Mouse (Mus musculus): ENCODE data around the gene Snx18. TPM values are rescaled to one million over a fixed set of nuclear protein-coding genes. Genes with fewer than 3 reads are reported as not detected.

Gene Snx18
- polyA plus RNA-seq, 1 experiment from 2014 or later: 18.7 TPM

GRCm38 (mm10) chr13:113612141-113612950 lies 6.0 kb downstream of the Snx18 start:
- Histone ChIP-seq H3K36me3 (ENCODE audit: control insufficient read depth, insufficient read depth, low read length) (no peaks in the 10 kb centered on the region), H3K27me3 (ENCODE audit: control insufficient read depth, insufficient read depth, low read length) (no peaks in the 10 kb centered on the region), H3K9ac (ENCODE audit: low read length) (no peak overlapping the region), H3K4me3 (ENCODE audit: low read depth, low read length) (no peak overlapping the region), H3K4me2 (ENCODE audit: low read depth, low read length, severe bottlenecking) (no peak overlapping the region), H3K27ac (ENCODE audit: low read depth, low read length) (no peak overlapping the region), H3K9me3 (ENCODE audit: control insufficient read depth, low read length) (no peaks in the 10 kb centered on the region), H3K4me1 (replicated peaks; ENCODE audit: control insufficient read depth, insufficient read depth, low read length) (peaks cover 30% of the 10 kb centered on the region)
- WGBS: 77% methylated on average over 24 of the region's 24 CpGs
- DNase-seq (ENCODE audit: low spot score): no peak
- no peak for ATAC-seq (replicated peaks; ENCODE audit: low FRiP score)

- Histone ChIP-seq H3K9me3 (ENCODE audit: control insufficient read depth, low read length) (no peaks in the 10 kb centered on the region), H3K9ac (ENCODE audit: low read length) (no peak overlapping the region), H3K27me3 (ENCODE audit: control insufficient read depth, insufficient read depth, low read length) (no peaks in the 10 kb centered on the region), H3K4me2 (ENCODE audit: low read depth, low read length, severe bottlenecking) (no peak overlapping the region), H3K4me3 (ENCODE audit: low read depth, low read length) (no peak overlapping the region), H3K27ac (ENCODE audit: low read depth, low read length) (no peak overlapping the region), H3K4me1 (replicated peaks; ENCODE audit: control insufficient read depth, insufficient read depth, low read length) (peaks cover 17% of the 10 kb centered on the region), H3K36me3 (ENCODE audit: control insufficient read depth, insufficient read depth, low read length) (no peaks in the 10 kb centered on the region)
- DNase-seq (ENCODE audit: low spot score) (no peak), ATAC-seq (replicated peaks; ENCODE audit: low FRiP score) (no peak)
- WGBS: 68% methylated on average over 13 of the region's 13 CpGs
Observed at GRCm38 (mm10) chr13:113610732-113611500, 7.4 kb downstream of the Snx18 start.

GRCm38 (mm10) chr13:113609429-113609828 lies 8.9 kb downstream of the Snx18 start:
- H3K4me1 ChIP-seq (replicated peaks; ENCODE audit: control insufficient read depth, insufficient read depth, low read length): peaks cover 10% of the 10 kb centered on the region
- no peak overlapping the region for H3K4me3 ChIP-seq (ENCODE audit: low read depth, low read length)
- no peak overlapping the region for H3K4me2 ChIP-seq (ENCODE audit: low read depth, low read length, severe bottlenecking)
- no peaks in the 10 kb centered on the region for H3K27me3 ChIP-seq (ENCODE audit: control insufficient read depth, insufficient read depth, low read length)
- no peaks in the 10 kb centered on the region; the same call in 1 of the 2 replicates for H3K36me3 ChIP-seq (ENCODE audit: control insufficient read depth, insufficient read depth, low read length)
- 91% methylated on average over 3 of the region's 3 CpGs for WGBS
- H3K9me3 ChIP-seq (ENCODE audit: control insufficient read depth, low read length): no peaks in the 10 kb centered on the region
- no peak overlapping the region for H3K9ac ChIP-seq (ENCODE audit: low read length)
- no peak for ATAC-seq (replicated peaks; ENCODE audit: low FRiP score)
- no peak for DNase-seq (ENCODE audit: low spot score)
- H3K27ac ChIP-seq (ENCODE audit: low read depth, low read length): no peak overlapping the region

GRCm38 (mm10) chr13:113607821-113608220 lies 10.5 kb downstream of the Snx18 start:
- WGBS: 80% methylated on average over 4 of the region's 4 CpGs
- ATAC-seq (replicated peaks; ENCODE audit: low FRiP score) (no peak), DNase-seq (ENCODE audit: low spot score) (no peak)
- Histone ChIP-seq H3K4me1 (replicated peaks; ENCODE audit: control insufficient read depth, insufficient read depth, low read length) (peaks cover 3% of the 10 kb centered on the region; the same call in 1 of the 2 replicates), H3K4me2 (ENCODE audit: low read depth, low read length, severe bottlenecking) (no peak overlapping the region), H3K27me3 (ENCODE audit: control insufficient read depth, insufficient read depth, low read length) (no peaks in the 10 kb centered on the region), H3K4me3 (ENCODE audit: low read depth, low read length) (no peak overlapping the region), H3K27ac (ENCODE audit: low read depth, low read length) (no peak overlapping the region), H3K9me3 (ENCODE audit: control insufficient read depth, low read length) (no peaks in the 10 kb centered on the region), H3K36me3 (ENCODE audit: control insufficient read depth, insufficient read depth, low read length) (no peaks in the 10 kb centered on the region; the same call in 1 of the 2 replicates), H3K9ac (ENCODE audit: low read length) (no peak overlapping the region)

- no peak overlapping the region for H3K4me3 ChIP-seq (ENCODE audit: low read depth, low read length)
- ATAC-seq (replicated peaks; ENCODE audit: low FRiP score) (no peak), DNase-seq (ENCODE audit: low spot score) (no peak)
- peaks cover 3% of the 10 kb centered on the region; the same call in 1 of the 2 replicates for H3K4me1 ChIP-seq (replicated peaks; ENCODE audit: control insufficient read depth, insufficient read depth, low read length)
- WGBS: 91% methylated on average over 7 of the region's 7 CpGs
- no peak overlapping the region for H3K9ac ChIP-seq (ENCODE audit: low read length)
- no peaks in the 10 kb centered on the region; the same call in 1 of the 2 replicates for H3K36me3 ChIP-seq (ENCODE audit: control insufficient read depth, insufficient read depth, low read length)
- H3K27me3 ChIP-seq (ENCODE audit: control insufficient read depth, insufficient read depth, low read length): no peaks in the 10 kb centered on the region
- H3K9me3 ChIP-seq (ENCODE audit: control insufficient read depth, low read length): no peaks in the 10 kb centered on the region
- H3K27ac ChIP-seq (ENCODE audit: low read depth, low read length): no peak overlapping the region
- no peak overlapping the region for H3K4me2 ChIP-seq (ENCODE audit: low read depth, low read length, severe bottlenecking)
Observed at GRCm38 (mm10) chr13:113607371-113607770, 11.0 kb downstream of the Snx18 start.

GRCm38 (mm10) chr13:113606741-113607358 lies 11.5 kb downstream of the Snx18 start:
- no peak overlapping the region for H3K4me2 ChIP-seq (ENCODE audit: low read depth, low read length, severe bottlenecking)
- no peaks in the 10 kb centered on the region for H3K9me3 ChIP-seq (ENCODE audit: control insufficient read depth, low read length)
- H3K27me3 ChIP-seq (ENCODE audit: control insufficient read depth, insufficient read depth, low read length): no peaks in the 10 kb centered on the region
- no peaks in the 10 kb centered on the region; the same call in 1 of the 2 replicates for H3K36me3 ChIP-seq (ENCODE audit: control insufficient read depth, insufficient read depth, low read length)
- DNase-seq (ENCODE audit: low spot score): no peak
- H3K4me1 ChIP-seq (replicated peaks; ENCODE audit: control insufficient read depth, insufficient read depth, low read length): peaks cover 3% of the 10 kb centered on the region; the same call in 1 of the 2 replicates
- H3K9ac ChIP-seq (ENCODE audit: low read length): no peak overlapping the region
- no peak overlapping the region for H3K27ac ChIP-seq (ENCODE audit: low read depth, low read length)
- H3K4me3 ChIP-seq (ENCODE audit: low read depth, low read length): no peak overlapping the region
- no peak for ATAC-seq (replicated peaks; ENCODE audit: low FRiP score)
- WGBS: 92% methylated on average over 18 of the region's 18 CpGs

GRCm38 (mm10) chr13:113606131-113606530 lies 12.2 kb downstream of the Snx18 start:
- H3K9ac ChIP-seq (ENCODE audit: low read length): no peak overlapping the region
- no peaks in the 10 kb centered on the region for H3K27me3 ChIP-seq (ENCODE audit: control insufficient read depth, insufficient read depth, low read length)
- no peak for ATAC-seq (replicated peaks; ENCODE audit: low FRiP score)
- H3K4me1 ChIP-seq (replicated peaks; ENCODE audit: control insufficient read depth, insufficient read depth, low read length): peaks cover 3% of the 10 kb centered on the region; the same call in 1 of the 2 replicates
- DNase-seq (ENCODE audit: low spot score): no peak
- H3K36me3 ChIP-seq (ENCODE audit: control insufficient read depth, insufficient read depth, low read length): no peaks in the 10 kb centered on the region; the same call in 1 of the 2 replicates
- WGBS: 91% methylated on average over 14 of the region's 14 CpGs
- H3K4me3 ChIP-seq (ENCODE audit: low read depth, low read length): no peak overlapping the region
- no peaks in the 10 kb centered on the region for H3K9me3 ChIP-seq (ENCODE audit: control insufficient read depth, low read length)
- H3K4me2 ChIP-seq (ENCODE audit: low read depth, low read length, severe bottlenecking): no peak overlapping the region
- H3K27ac ChIP-seq (ENCODE audit: low read depth, low read length): no peak overlapping the region

GRCm38 (mm10) chr13:113605693-113606092 lies 12.7 kb downstream of the Snx18 start:
- no peak; the same call in 1 of the 2 replicates for ATAC-seq (replicated peaks; ENCODE audit: low FRiP score)

More at GRCm38 (mm10) chr13:113605693-113606092, 12.7 kb downstream of the Snx18 start:
- no peak overlapping the region for H3K4me2 ChIP-seq (ENCODE audit: low read depth, low read length, severe bottlenecking)
- H3K27me3 ChIP-seq (ENCODE audit: control insufficient read depth, insufficient read depth, low read length): no peaks in the 10 kb centered on the region
- no peak for DNase-seq (ENCODE audit: low spot score)
- H3K9me3 ChIP-seq (ENCODE audit: control insufficient read depth, low read length): no peaks in the 10 kb centered on the region
- no peak overlapping the region for H3K4me3 ChIP-seq (ENCODE audit: low read depth, low read length)
- 92% methylated on average over 10 of the region's 10 CpGs for WGBS
- no peak overlapping the region for H3K9ac ChIP-seq (ENCODE audit: low read length)
- 0 out of 2 replicates have a peak, but pooled peaks cover under 1% of the 10 kb centered on the region for H3K4me1 ChIP-seq (replicated peaks; ENCODE audit: control insufficient read depth, insufficient read depth, low read length)
- H3K27ac ChIP-seq (ENCODE audit: low read depth, low read length): no peak overlapping the region
- H3K36me3 ChIP-seq (ENCODE audit: control insufficient read depth, insufficient read depth, low read length): no peaks in the 10 kb centered on the region; the same call in 1 of the 2 replicates
